Mouse (Mus musculus) cerebellum, adult 11 months (tissue): ENCODE results near the gene Gpr37l1.
"Not testable (repeated sequence)": the region's sequence is repeated elsewhere in the genome, so short reads cannot be mapped to it uniquely, and the experiment has no call there.

ENCODE experiments used
- DNase-seq: peaks from one replicate; pipeline ENCODE4 v3.0.0; 2022

Gpr37l1 gene

GRCm38 (mm10) chr1:135111271-135111670, 56.2 kb downstream of the Gpr37l1 start:
- DNase-seq = not testable (repeated sequence)
